Comparison of ENCODE assay signal across 8 mouse cellular contexts in the genomic region with DNA sequence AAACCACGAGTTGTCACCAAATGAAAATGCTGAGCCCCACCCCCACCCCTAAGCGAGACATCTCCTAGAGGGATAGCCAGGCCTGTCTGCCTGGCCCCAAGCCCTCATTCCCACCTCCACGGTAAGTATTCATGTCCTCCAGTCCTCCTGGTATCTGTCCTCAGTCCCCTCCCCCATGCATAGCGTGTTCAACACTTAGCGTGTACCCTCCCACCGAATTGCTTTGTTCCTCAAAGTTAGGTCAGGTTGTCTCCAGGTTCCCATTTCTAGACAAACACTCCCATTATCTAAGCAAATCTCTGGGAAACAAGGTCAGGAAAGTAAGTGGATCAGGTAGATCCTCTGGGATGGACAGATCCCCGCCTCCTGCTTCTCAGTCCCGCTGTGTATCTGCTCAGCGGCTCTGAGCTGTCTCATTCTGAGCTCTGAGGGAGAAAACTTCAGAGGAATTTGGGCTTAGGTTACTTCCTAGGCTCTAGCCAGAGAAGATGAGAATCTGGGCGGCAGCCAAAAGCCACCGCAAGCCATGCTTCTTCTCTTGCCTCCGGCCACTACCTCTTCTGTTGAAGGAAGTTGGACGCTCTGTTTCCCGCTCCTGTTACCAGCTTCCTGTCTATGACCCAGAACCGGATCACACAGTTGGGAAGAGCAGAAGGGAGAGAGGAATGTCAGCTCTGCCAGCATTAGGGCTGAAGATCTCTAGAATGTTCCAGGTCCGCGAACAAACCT. TPM values are rescaled to one million over a fixed set of nuclear protein-coding genes. Genes with fewer than 3 reads are reported as not detected.
DNase-seq lines count a peak whose midpoint lies in the region; TF ChIP-seq lines count a peak whose summit lies in the region.

No protein-coding gene starts in this region.

- WGBS in kidney, adult 2 months: 77% methylated on average over 17 of the region's 17 CpGs

- H3K27ac ChIP-seq in kidney, adult 2 months (ENCODE audit: insufficient read depth, low read depth, low read length): no peak overlapping the region
- no peak overlapping the region for H3K27ac ChIP-seq in left cerebral cortex, adult 2 months

- H3K4me3 ChIP-seq in kidney, adult 2 months (ENCODE audit: insufficient read depth, low read depth, low read length): no peak overlapping the region
- H3K4me3 ChIP-seq in left cerebral cortex, adult 2 months: no peak overlapping the region

- no peaks in the 10 kb centered on the region for H3K27me3 ChIP-seq in kidney, adult 2 months (replicated peaks; ENCODE audit: control insufficient read depth, insufficient read depth, low read length)

- H3K36me3 ChIP-seq in kidney, adult 2 months (ENCODE audit: control insufficient read depth, insufficient read depth, low read length): no peaks in the 10 kb centered on the region

- peak; percentile 52 for DNase-seq in kidney, adult 2 months
- DNase-seq in kidney, adult 11 months: no peak
- DNase-seq in 416B (ENCODE audit: low read depth): peak; percentile 39
- peak; percentile 27 for DNase-seq in T-cell, adult 2 months (ENCODE audit: low spot score)
- peak; percentile 44 for DNase-seq in lung, postnatal 14 days
- no peak for DNase-seq in left cerebral cortex, adult 2 months (ENCODE audit: extremely low spot score in 1 of 2, low spot score in 2 of 2)
- DNase-seq in left cerebral cortex, adult 9 months (ENCODE audit: low spot score in 2 of 2): no peak
- DNase-seq in cerebellum, adult 9-10 months: no peak

- no peak for TF ChIP-seq POLR2A in kidney, adult 2 months (IDR thresholded peaks at IDR 0.05; ENCODE audit: low read depth, low read length)

- no peaks in the 10 kb centered on the region for H3K4me1 ChIP-seq in kidney, adult 2 months (ENCODE audit: control insufficient read depth, insufficient read depth, low read length)

- intact Hi-C loops in left cerebral cortex, adult 2 months (cut with DNase I): no loop called here

- TF ChIP-seq CTCF in kidney, adult 2 months (conservative IDR thresholded peaks at IDR 0.05; ENCODE audit: insufficient read depth, insufficient read length, low read depth, low read length): no peak
- TF ChIP-seq CTCF in left cerebral cortex, adult 2 months (IDR thresholded peaks at IDR 0.05): no peak

RNA-seq across cellular contexts. Expression of a gene that starts 11.3 kb away (rescaled TPM):
- polyA plus RNA-seq in kidney, adult 2 months (2012; rRNA removed): 115 and 124 TPM in 2 replicates
- total RNA-seq in left cerebral cortex, adult 2 months (2021): 1 to 10 TPM; 1.8 to 2.6 TPM

Comparison
In these comparisons a context has a peak if more than half of its experiments do, and no peak if none do; other contexts are left out.
1. DNase-seq: peak in kidney, adult 2 months (single experiment), 416B (single experiment), T-cell, adult 2 months (single experiment) and lung, postnatal 14 days (single experiment); none in kidney, adult 11 months (single experiment), left cerebral cortex, adult 2 months (0 of 2), left cerebral cortex, adult 9 months (0 of 2) and cerebellum, adult 9-10 months (single experiment).